Mouse (Mus musculus): Measurements from ENCODE around the gene Itgav.

DNA sequence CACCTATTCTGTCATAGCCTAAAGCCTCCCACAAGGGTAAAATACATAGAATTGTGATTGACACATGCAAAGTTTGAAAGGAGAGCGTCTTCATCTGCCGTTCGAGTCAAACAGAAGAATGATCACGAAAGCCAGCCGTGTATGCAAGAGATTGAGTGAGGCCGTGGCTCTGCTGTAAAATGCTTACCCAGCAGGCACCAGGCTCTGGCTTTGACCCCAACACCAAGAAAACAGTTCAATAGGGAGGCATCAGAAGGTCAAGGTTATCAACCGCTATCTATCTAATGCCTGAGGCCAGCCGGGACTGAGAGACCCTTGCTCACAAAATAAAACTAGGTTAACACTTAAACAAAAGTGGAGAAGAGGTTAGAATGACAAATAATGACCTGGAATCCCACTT, 39.5 kb upstream of the Itgav start:
- no peak for TF ChIP-seq CTCF (IDR thresholded peaks at IDR 0.05; ENCODE audit: low read depth)
- no peak for TF ChIP-seq EP300 (optimal IDR thresholded peaks at IDR 0.05)
